Mouse (Mus musculus): ENCODE results near the gene Tgfbr2. TPM values are rescaled to one million over a fixed set of nuclear protein-coding genes. Genes with fewer than 3 reads are reported as not detected.
"Not testable (repeated sequence)": the region's sequence is repeated elsewhere in the genome, so short reads cannot be mapped to it uniquely, and the experiment has no call there.

Gene Tgfbr2
- total and polyA plus RNA-seq, 3 experiments, result not detected

GRCm38 (mm10) chr9:116077419-116077818 is 97.7 kb downstream of the Tgfbr2 start:
- Histone ChIP-seq H3K36me3 (ENCODE audit: control insufficient read depth in 1 of 2, insufficient read depth in 2 of 2, low read length in 2 of 2) (no peaks in the 10 kb centered on the region), H3K27ac (ENCODE audit: control insufficient read depth, low read depth, low read length) (no peak overlapping the region), H3K4me1 (ENCODE audit: control insufficient read depth in 1 of 2, insufficient read depth in 2 of 2, low read length in 2 of 2) (no peaks in the 10 kb centered on the region), H3K4me3 (ENCODE audit: control insufficient read depth in 1 of 2, insufficient read depth in 1 of 2, low read depth in 2 of 2, low read length in 2 of 2) (no peak overlapping the region), H3K9me3 (replicated peaks; ENCODE audit: insufficient read depth, low read length) (no peaks in the 10 kb centered on the region), H3K27me3 (ENCODE audit: control insufficient read depth in 1 of 2, insufficient read depth in 2 of 2, low read length in 2 of 2) (no peaks in the 10 kb centered on the region), H3K79me2 (ENCODE audit: control insufficient read depth, insufficient read depth, low read length, poor library complexity) (no peaks in the 10 kb centered on the region), H3K9ac (ENCODE audit: control insufficient read depth, low read depth, low read length, poor library complexity, severe bottlenecking) (no peak overlapping the region)
- DNase-seq (ENCODE audit: low read depth, low spot score), result no peak
- no peak for TF ChIP-seq JUND (IDR thresholded peaks at IDR 0.05; ENCODE audit: low read depth, low read length)
- TF ChIP-seq ZMIZ1 (IDR thresholded peaks at IDR 0.05; ENCODE audit: low read depth, low read length), result no peak
- no peak for TF ChIP-seq EP300 (IDR thresholded peaks at IDR 0.05; ENCODE audit: low read depth in 1 of 2, low read length in 2 of 2)

GRCm38 (mm10) chr9:116076946-116077345 is 98.2 kb downstream of the Tgfbr2 start:
- no peak overlapping the region for H3K4me3 ChIP-seq (ENCODE audit: control insufficient read depth in 1 of 2, insufficient read depth in 1 of 2, low read depth in 2 of 2, low read length in 2 of 2)
- no peaks in the 10 kb centered on the region for H3K9me3 ChIP-seq (replicated peaks; ENCODE audit: insufficient read depth, low read length)
- no peaks in the 10 kb centered on the region for H3K79me2 ChIP-seq (ENCODE audit: control insufficient read depth, insufficient read depth, low read length, poor library complexity)
- no peak overlapping the region for H3K9ac ChIP-seq (ENCODE audit: control insufficient read depth, low read depth, low read length, poor library complexity, severe bottlenecking)
- TF ChIP-seq GABPA (IDR thresholded peaks at IDR 0.05; ENCODE audit: low read depth, low read length) (no peak), MAZ (IDR thresholded peaks at IDR 0.05; ENCODE audit: low read depth, low read length) (no peak), E2F4 (IDR thresholded peaks at IDR 0.05; ENCODE audit: borderline replicate concordance, low read depth, low read length) (no peak), ZC3H11A (IDR thresholded peaks at IDR 0.05; ENCODE audit: low read depth, low read length) (no peak), KAT2A (conservative IDR thresholded peaks at IDR 0.05; ENCODE audit: low read depth, low read length) (no peak), CHD2 (IDR thresholded peaks at IDR 0.05; ENCODE audit: low read length) (no peak)
- no peaks in the 10 kb centered on the region for H3K27me3 ChIP-seq (ENCODE audit: control insufficient read depth in 1 of 2, insufficient read depth in 2 of 2, low read length in 2 of 2)
- no peak for DNase-seq (ENCODE audit: low read depth, low spot score)
- H3K27ac ChIP-seq (ENCODE audit: control insufficient read depth, low read depth, low read length), result no peak overlapping the region
- H3K36me3 ChIP-seq (ENCODE audit: control insufficient read depth in 1 of 2, insufficient read depth in 2 of 2, low read length in 2 of 2), result no peaks in the 10 kb centered on the region
- H3K4me1 ChIP-seq (ENCODE audit: control insufficient read depth in 1 of 2, insufficient read depth in 2 of 2, low read length in 2 of 2), result no peaks in the 10 kb centered on the region

- Histone ChIP-seq H3K9ac (ENCODE audit: control insufficient read depth, low read depth, low read length, poor library complexity, severe bottlenecking) (no peak overlapping the region), H3K27ac (ENCODE audit: control insufficient read depth, low read depth, low read length) (no peak overlapping the region), H3K4me3 (ENCODE audit: control insufficient read depth in 1 of 2, insufficient read depth in 1 of 2, low read depth in 2 of 2, low read length in 2 of 2) (no peak overlapping the region), H3K4me1 (ENCODE audit: control insufficient read depth in 1 of 2, insufficient read depth in 2 of 2, low read length in 2 of 2) (no peaks in the 10 kb centered on the region), H3K79me2 (ENCODE audit: control insufficient read depth, insufficient read depth, low read length, poor library complexity) (no peaks in the 10 kb centered on the region), H3K27me3 (ENCODE audit: control insufficient read depth in 1 of 2, insufficient read depth in 2 of 2, low read length in 2 of 2) (no peaks in the 10 kb centered on the region), H3K36me3 (ENCODE audit: control insufficient read depth in 1 of 2, insufficient read depth in 2 of 2, low read length in 2 of 2) (no peaks in the 10 kb centered on the region), H3K9me3 (replicated peaks; ENCODE audit: insufficient read depth, low read length) (no peaks in the 10 kb centered on the region)
- TF ChIP-seq MAFK (IDR thresholded peaks at IDR 0.05; ENCODE audit: borderline replicate concordance, low read depth, low read length), result no peak
- DNase-seq (ENCODE audit: low read depth, low spot score), result no peak
Observed at GRCm38 (mm10) chr9:116076163-116076562, 99.0 kb downstream of the Tgfbr2 start.

- not testable (repeated sequence) for H3K9ac ChIP-seq (ENCODE audit: control insufficient read depth, low read depth, low read length, poor library complexity, severe bottlenecking); H3K4me3 ChIP-seq (ENCODE audit: control insufficient read depth in 1 of 2, insufficient read depth in 1 of 2, low read depth in 2 of 2, low read length in 2 of 2); H3K27me3 ChIP-seq (ENCODE audit: control insufficient read depth in 1 of 2, insufficient read depth in 2 of 2, low read length in 2 of 2); DNase-seq (ENCODE audit: low read depth, low spot score); H3K4me1 ChIP-seq (ENCODE audit: control insufficient read depth in 1 of 2, insufficient read depth in 2 of 2, low read length in 2 of 2); H3K36me3 ChIP-seq (ENCODE audit: control insufficient read depth in 1 of 2, insufficient read depth in 2 of 2, low read length in 2 of 2); H3K9me3 ChIP-seq (replicated peaks; ENCODE audit: insufficient read depth, low read length); H3K79me2 ChIP-seq (ENCODE audit: control insufficient read depth, insufficient read depth, low read length, poor library complexity); H3K27ac ChIP-seq (ENCODE audit: control insufficient read depth, low read depth, low read length)
Observed at GRCm38 (mm10) chr9:116071561-116071960, 103.6 kb downstream of the Tgfbr2 start.
